Mouse (Mus musculus): Measurements from ENCODE around the gene Swap70.

Swap70 gene

GRCm38 (mm10) chr7:110237837-110238451, 16.4 kb downstream of the Swap70 start:
- DNase-seq (ENCODE audit: low spot score in 2 of 2), result no peak

- DNase-seq (ENCODE audit: low spot score in 2 of 2), result no peak
Measured at GRCm38 (mm10) chr7:110239590-110239989, 18.1 kb downstream of the Swap70 start.

GRCm38 (mm10) chr7:110241472-110242289, 20.2 kb downstream of the Swap70 start:
- DNase-seq (ENCODE audit: low spot score in 2 of 2), result peak in 1 of 2 experiments; percentile 50

GRCm38 (mm10) chr7:110242290-110242581, 20.7 kb downstream of the Swap70 start:
- DNase-seq (ENCODE audit: low spot score in 2 of 2), result peak in 1 of 2 experiments; percentile 43

- DNase-seq (ENCODE audit: low spot score in 2 of 2), result no peak
Measured at GRCm38 (mm10) chr7:110245128-110245527, 23.6 kb downstream of the Swap70 start.

- no peak for DNase-seq (ENCODE audit: low spot score in 2 of 2)
Measured at GRCm38 (mm10) chr7:110246526-110246925, 25.0 kb downstream of the Swap70 start.

- DNase-seq (ENCODE audit: low spot score in 2 of 2), result no peak
Measured at GRCm38 (mm10) chr7:110247801-110248200, 26.3 kb downstream of the Swap70 start.

GRCm38 (mm10) chr7:110248677-110249076, 27.2 kb downstream of the Swap70 start:
- DNase-seq (ENCODE audit: low spot score in 2 of 2), result no peak

GRCm38 (mm10) chr7:110253861-110254260, 32.4 kb downstream of the Swap70 start:
- no peak for DNase-seq (ENCODE audit: low spot score in 2 of 2)

- DNase-seq (ENCODE audit: low spot score in 2 of 2), result no peak
Measured at GRCm38 (mm10) chr7:110254395-110254794, 32.9 kb downstream of the Swap70 start.

GRCm38 (mm10) chr7:110257059-110257458, 35.5 kb downstream of the Swap70 start:
- no peak for DNase-seq (ENCODE audit: low spot score in 2 of 2)

GRCm38 (mm10) chr7:110258196-110258950, 36.9 kb downstream of the Swap70 start:
- no peak for DNase-seq (ENCODE audit: low spot score in 2 of 2)

- DNase-seq (ENCODE audit: low spot score in 2 of 2), result no peak
Measured at GRCm38 (mm10) chr7:110259966-110260711, 38.6 kb downstream of the Swap70 start.

- no peak for DNase-seq (ENCODE audit: low spot score in 2 of 2)
Measured at GRCm38 (mm10) chr7:110261807-110262206, 40.3 kb downstream of the Swap70 start.

GRCm38 (mm10) chr7:110262661-110263060, 41.1 kb downstream of the Swap70 start:
- no peak for DNase-seq (ENCODE audit: low spot score in 2 of 2)

GRCm38 (mm10) chr7:110263474-110263873, 42.0 kb downstream of the Swap70 start:
- no peak for DNase-seq (ENCODE audit: low spot score in 2 of 2)

- DNase-seq (ENCODE audit: low spot score in 2 of 2), result peak; percentile 82 to 93
Measured at GRCm38 (mm10) chr7:110265796-110266195, 44.3 kb downstream of the Swap70 start.

GRCm38 (mm10) chr7:110267014-110267413, 45.5 kb downstream of the Swap70 start:
- DNase-seq (ENCODE audit: low spot score in 2 of 2), result no peak

- no peak for DNase-seq (ENCODE audit: low spot score in 2 of 2)
Measured at GRCm38 (mm10) chr7:110267994-110268393, 46.5 kb downstream of the Swap70 start.

GRCm38 (mm10) chr7:110268511-110268910, 47.0 kb downstream of the Swap70 start:
- no peak for DNase-seq (ENCODE audit: low spot score in 2 of 2)

GRCm38 (mm10) chr7:110269777-110270176, 48.3 kb downstream of the Swap70 start:
- DNase-seq (ENCODE audit: low spot score in 2 of 2), result no peak

- no peak for DNase-seq (ENCODE audit: low spot score in 2 of 2)
Measured at GRCm38 (mm10) chr7:110270455-110270854, 48.9 kb downstream of the Swap70 start.
